Mouse (Mus musculus) lung, adult 2 months (tissue): ENCODE data around the gene Cdhr1. TPM values are rescaled to one million over a fixed set of nuclear protein-coding genes. Genes with fewer than 3 reads are reported as not detected.
A peak's percentile ranks its signal among the peaks of the same experiment; 100 is the strongest.

Experiments used
- DNase-seq: peaks from one replicate; pipeline ENCODE4 v3.0.0; 2022
- H3K4me1 ChIP-seq: fragments of 200-500 bp; 2 replicates; pipeline ENCODE4 v1.6.1; 2011; ENCODE audit warnings: low read length; ENCODE audit not compliant: control insufficient read depth, insufficient read depth
- H3K4me3 ChIP-seq: fragments of 200-500 bp; replicated peaks from 2 replicates; pipeline ENCODE3; 2011; ENCODE audit warnings: low read depth, mild to moderate bottlenecking, control low read depth, low read length; ENCODE audit errors: extremely low read depth
- CTCF ChIP-seq: fragments of 200-500 bp; IDR thresholded peaks from 2 replicates; pipeline ENCODE4 v1.5.1; 2011; ENCODE audit warnings: mild to moderate bottlenecking, low read length, control low read depth; ENCODE audit not compliant: insufficient read depth
- POLR2A ChIP-seq: fragments of 200-500 bp; IDR thresholded peaks from 2 replicates; pipeline ENCODE4 v1.6.1; 2011; ENCODE audit warnings: low read depth, mild to moderate bottlenecking, control low read depth, low read length, borderline replicate concordance; ENCODE audit errors: extremely low read depth
- WGBS: fragments of 180-500 bp; shearing (Covaris S2); methylation state at CpG from one replicate; pipeline ENCODE4 v1.1.7; 2018; 5-methylcytosine and 5-hydroxymethylcytosine counted together
- polyA plus RNA-seq: library from polyadenylated mRNA; depleted of rRNA; stranded (reverse); fragments of >200 nt; gene quantifications from 2 replicates; pipeline ENCODE4 v1.2.3, GENCODE M21; 2012

Cdhr1 gene
- polyA plus RNA-seq, 1 experiment = 0.24 TPM

- WGBS = 70% methylated on average over 4 of the region's 4 CpGs
- TF ChIP-seq POLR2A = no peak
- TF ChIP-seq CTCF = no peak
- no peak overlapping the region for H3K4me3 ChIP-seq
- no peaks in the 10 kb centered on the region for H3K4me1 ChIP-seq
- no peak for DNase-seq
Observed at GRCm38 (mm10) chr14:37095556-37095955, 2.6 kb downstream of the Cdhr1 start.

DNA sequence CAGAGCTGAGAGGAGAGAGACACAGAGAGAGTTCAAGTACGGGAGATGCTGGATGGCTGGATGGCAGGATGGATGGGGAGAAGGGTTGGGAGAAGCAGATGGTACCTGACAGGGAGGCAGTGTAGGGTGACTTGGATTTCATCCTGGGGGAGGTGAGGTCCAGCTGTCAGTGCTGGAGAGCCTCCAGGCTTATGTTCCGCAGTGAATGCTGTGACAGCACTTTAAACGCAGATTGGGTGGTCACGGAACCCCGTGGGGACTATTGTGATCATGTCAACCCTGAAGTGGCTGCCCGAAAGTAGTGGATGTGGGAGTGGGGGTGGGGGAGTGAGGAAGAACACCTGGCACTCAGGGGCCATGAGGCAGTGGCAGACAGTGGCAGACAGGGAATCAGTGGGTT is 3.7 kb downstream of the Cdhr1 start:
- Histone ChIP-seq H3K4me3 (no peak overlapping the region), H3K4me1 (no peaks in the 10 kb centered on the region)
- TF ChIP-seq CTCF (no peak), POLR2A (no peak)
- DNase-seq = no peak
- 72% methylated on average over 6 of the region's 6 CpGs for WGBS

GRCm38 (mm10) chr14:37083755-37084154 is 14.4 kb downstream of the Cdhr1 start:
- DNase-seq = no peak
- TF ChIP-seq POLR2A = no peak
- no peak for TF ChIP-seq CTCF
- 16% methylated on average over 4 of the region's 4 CpGs for WGBS
- no peaks in the 10 kb centered on the region for H3K4me1 ChIP-seq
- H3K4me3 ChIP-seq = no peak overlapping the region

GRCm38 (mm10) chr14:37080724-37081123 is 17.4 kb downstream of the Cdhr1 start:
- WGBS = 66% methylated on average over 1 of the region's 1 CpGs
- TF ChIP-seq CTCF (no peak), POLR2A (no peak)
- no peak for DNase-seq
- Histone ChIP-seq H3K4me3 (no peak overlapping the region), H3K4me1 (no peaks in the 10 kb centered on the region)

DNA sequence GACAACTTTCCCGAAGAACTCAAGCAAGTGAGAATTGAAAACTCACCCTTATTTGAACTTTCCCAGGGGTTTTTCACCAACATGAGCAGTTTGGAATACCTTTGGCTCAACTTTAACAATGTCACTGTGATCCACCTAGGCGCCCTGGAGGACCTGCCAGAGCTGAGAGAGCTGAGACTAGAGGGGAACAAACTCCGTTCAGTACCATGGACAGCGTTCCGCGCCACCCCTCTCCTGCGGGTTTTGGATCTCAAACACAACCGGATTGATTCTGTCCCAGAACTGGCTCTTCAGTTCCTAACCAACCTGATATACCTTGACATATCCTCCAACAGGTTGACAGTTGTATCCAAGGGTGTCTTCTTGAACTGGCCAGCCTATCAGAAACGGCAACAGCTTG is 29.6 kb downstream of the Cdhr1 start:
- TF ChIP-seq CTCF (no peak), POLR2A (no peak)
- no peak for DNase-seq
- WGBS = 16% methylated on average over 9 of the region's 9 CpGs
- Histone ChIP-seq H3K4me3 (no peak overlapping the region), H3K4me1 (no peaks in the 10 kb centered on the region)

- DNase-seq = no peak
- WGBS = 67% methylated on average over 5 of the region's 5 CpGs
- Histone ChIP-seq H3K4me1 (no peaks in the 10 kb centered on the region), H3K4me3 (no peak within 1 kb of the TSS)
- TF ChIP-seq CTCF (no peak), POLR2A (no peak)
Observed at GRCm38 (mm10) chr14:37067629-37068028, 30.5 kb downstream of the Cdhr1 start, which contains the start of gene Lrit2. Gene Lrit2 (plus strand): TSS chr14:37067929.

DNA sequence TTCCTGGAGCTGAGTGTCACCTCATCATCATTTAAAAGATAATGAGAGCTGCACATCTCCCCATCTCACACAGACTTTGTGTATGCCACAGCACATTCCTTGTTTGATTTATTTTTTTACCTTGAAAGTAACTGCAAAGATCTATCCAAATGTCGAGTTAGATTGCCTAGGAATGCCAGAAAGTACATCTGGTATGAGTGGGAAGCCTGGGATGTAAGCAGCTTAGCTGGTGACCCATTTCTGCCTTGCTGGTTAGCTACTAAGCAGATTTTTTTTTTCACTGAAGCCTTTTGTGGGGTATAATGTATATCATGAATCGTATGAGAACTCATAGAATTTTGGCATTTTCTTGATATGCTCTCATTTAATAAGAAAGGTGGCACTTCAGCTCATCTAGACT is 31.5 kb downstream of the Cdhr1 start:
- 48% methylated on average over 2 of the region's 2 CpGs for WGBS
- TF ChIP-seq CTCF (no peak), POLR2A (no peak)

DNA sequence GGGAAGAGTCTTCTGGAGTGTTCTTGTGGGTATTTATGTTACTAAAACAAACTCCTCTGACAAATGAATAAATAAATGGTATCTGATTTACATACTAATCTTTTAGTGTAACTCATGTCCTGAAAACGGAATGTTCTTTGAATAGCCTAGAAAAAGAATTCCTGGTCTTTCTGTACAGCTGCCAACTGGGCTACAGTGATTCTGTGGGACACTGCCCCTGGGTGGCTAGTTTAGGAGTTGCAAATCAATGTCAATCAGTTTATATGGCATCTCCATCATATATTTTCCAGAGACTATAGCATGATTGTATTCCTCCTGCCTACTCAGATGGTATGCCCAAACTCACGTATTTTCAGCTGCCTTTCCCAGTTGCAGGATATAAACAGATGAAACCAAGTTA is 33.3 kb downstream of the Cdhr1 start:
- no peak for TF ChIP-seq POLR2A
- TF ChIP-seq CTCF = no peak
- Histone ChIP-seq H3K4me3 (no peak overlapping the region), H3K4me1 (no peaks in the 10 kb centered on the region)
- DNase-seq = no peak
- WGBS = 51% methylated on average over 2 of the region's 2 CpGs

More for the DNA sequence above, 31.5 kb downstream of the Cdhr1 start:
- H3K4me1 ChIP-seq = no peaks in the 10 kb centered on the region
- no peak for DNase-seq
- H3K4me3 ChIP-seq = no peak overlapping the region

- TF ChIP-seq POLR2A = no peak
- no peak for TF ChIP-seq CTCF
- WGBS = 50% methylated on average over 1 of the region's 1 CpGs
- DNase-seq = no peak
- H3K4me1 ChIP-seq = no peaks in the 10 kb centered on the region
- H3K4me3 ChIP-seq = no peak within 1 kb of the TSS
Observed at GRCm38 (mm10) chr14:37048914-37049410, 49.2 kb downstream of the Cdhr1 start, which contains the start of gene Rgr. Gene Rgr (minus strand): TSS chr14:37048964.

DNA sequence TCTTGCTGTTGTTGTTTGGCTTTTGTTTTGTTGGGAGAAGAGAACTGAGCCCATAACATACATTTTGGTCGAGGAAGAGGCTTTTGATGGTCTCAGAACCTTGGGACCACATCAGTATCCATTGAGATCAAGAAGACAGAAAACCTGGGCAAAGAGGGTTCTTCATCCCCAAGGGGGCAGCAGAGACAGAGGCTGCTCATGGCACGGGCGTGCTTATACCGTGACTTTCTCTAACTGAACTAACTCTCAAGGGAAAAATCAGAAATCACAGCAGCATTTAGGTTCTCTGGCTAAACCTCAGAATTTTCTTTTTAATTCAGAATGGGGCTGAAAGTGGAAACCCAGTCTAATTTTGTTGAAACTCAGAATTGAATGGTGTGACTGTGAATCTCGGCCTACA is 63.7 kb downstream of the Cdhr1 start:
- Histone ChIP-seq H3K4me3 (no peak overlapping the region), H3K4me1 (no peaks in the 10 kb centered on the region; the same call in 1 of the 2 replicates)
- WGBS = 46% methylated on average over 5 of the region's 5 CpGs
- DNase-seq = no peak
- TF ChIP-seq POLR2A = no peak
- no peak for TF ChIP-seq CTCF

DNA sequence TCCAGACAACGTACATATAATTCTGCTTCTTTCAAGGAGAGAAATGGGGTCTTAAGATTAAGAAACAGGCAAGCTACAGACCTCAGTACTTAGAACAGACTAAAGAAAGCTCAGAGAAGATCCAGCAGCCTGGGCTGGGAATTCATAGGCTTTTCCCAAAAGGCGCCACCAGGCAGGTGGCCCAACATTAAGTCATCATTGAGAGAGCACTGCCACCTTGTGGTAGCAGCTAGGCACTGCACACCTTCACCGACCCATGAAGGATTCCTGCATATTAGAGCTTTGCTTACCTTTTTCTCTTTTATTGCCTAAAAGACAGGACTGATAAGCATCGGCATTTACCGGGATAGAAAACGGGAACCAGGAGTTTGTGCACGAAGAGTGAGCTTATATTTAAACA is 64.9 kb downstream of the Cdhr1 start:
- WGBS = 12% methylated on average over 7 of the region's 7 CpGs
- Histone ChIP-seq H3K4me1 (no peaks in the 10 kb centered on the region; the same call in 1 of the 2 replicates), H3K4me3 (peak overlapping the region; percentile 20)
- TF ChIP-seq CTCF (peak; percentile 99), POLR2A (no peak)
- DNase-seq = peak; percentile 68
